Mouse (Mus musculus) liver, postnatal 0 days (tissue): ENCODE measurements around the gene Fign.

ENCODE experiments used
- CTCF ChIP-seq: sonication (generic); IDR thresholded peaks from 2 replicates; pipeline ENCODE4 v1.5.1; 2016; ENCODE audit warnings: antibody characterized with exemption, low read depth
- EP300 ChIP-seq: IDR thresholded peaks from 2 replicates; pipeline ENCODE4 v1.6.1; 2016; ENCODE audit warnings: antibody characterized with exemption, low read depth, mild to moderate bottlenecking

GRCm38 (mm10) chr2:64079765-64080164 lies 18.1 kb downstream of the Fign start:
- no peak for TF ChIP-seq CTCF
- TF ChIP-seq EP300: no peak
